Mouse (Mus musculus) telencephalon, adult 2 months (tissue): ENCODE results near the gene Notch2.

Experiments
- DNase-seq: peaks from one replicate; pipeline ENCODE4 v3.0.0-alpha.2; 2011; ENCODE audit warnings: low read depth, low spot score

Notch2 gene

DNA sequence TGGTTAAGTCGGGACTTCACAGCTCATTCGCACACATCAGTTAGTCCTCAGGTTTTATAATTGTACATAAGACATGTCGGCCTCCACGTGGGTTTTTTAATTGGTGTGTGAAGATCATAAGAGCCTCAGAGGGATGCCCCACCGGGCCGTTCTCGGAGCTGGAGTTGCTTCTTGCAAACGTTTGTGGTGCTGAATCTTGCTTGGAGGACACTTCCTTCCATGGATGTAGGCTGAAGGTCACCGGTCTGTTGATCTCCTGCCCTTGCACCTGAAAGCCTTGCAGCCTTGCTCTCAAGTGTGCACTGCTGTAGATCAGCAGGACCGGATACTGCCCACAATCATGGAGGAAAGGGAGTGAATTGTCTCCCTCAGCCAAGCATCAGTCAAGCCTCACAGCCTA is 137.7 kb downstream of the Notch2 start:
- DNase-seq, result no peak

GRCm38 (mm10) chr3:98153460-98153859 is 140.1 kb downstream of the Notch2 start:
- no peak for DNase-seq

DNA sequence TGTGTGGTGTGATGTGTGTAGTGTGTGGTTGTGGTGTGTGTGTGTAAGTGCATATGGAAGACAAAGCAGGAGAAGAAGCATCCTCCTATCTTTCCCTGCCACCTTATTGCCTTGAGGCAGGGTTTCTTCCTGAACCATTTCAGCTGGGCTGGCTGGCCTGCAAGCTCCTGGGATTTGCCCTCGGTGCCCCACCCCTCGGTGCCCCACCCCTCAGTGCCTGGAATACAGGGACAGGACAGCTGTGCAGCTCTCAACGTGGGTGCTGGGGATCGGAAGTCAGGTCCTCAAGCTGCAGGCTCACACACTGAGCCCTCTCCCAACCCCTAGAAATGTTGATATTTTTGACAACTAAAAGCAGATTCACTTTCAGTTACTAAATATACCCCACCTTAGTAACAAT is 142.8 kb downstream of the Notch2 start:
- DNase-seq, result no peak

DNA sequence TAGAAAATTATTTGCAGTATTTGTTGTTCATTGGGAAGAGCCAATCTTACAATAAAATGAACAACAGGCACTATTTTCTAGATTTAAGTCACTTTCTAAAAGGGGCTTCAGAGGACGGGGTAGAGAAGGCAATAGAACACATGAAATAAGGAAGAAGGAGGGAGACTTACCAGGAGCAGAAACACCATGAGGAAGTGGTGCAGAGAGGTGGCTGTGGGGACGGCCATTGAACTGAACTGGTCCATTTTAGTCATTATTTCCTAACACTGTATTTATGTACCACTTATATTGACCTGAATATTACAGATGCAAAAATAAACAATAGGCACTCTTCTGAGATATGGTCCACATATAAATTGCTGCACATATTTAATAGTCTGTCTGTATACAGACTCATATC is 143.7 kb downstream of the Notch2 start:
- DNase-seq, result no peak

- DNase-seq, result no peak
Measured at GRCm38 (mm10) chr3:98157585-98157984, 144.3 kb downstream of the Notch2 start.

- no peak for DNase-seq
Measured at GRCm38 (mm10) chr3:98158646-98159045, 145.3 kb downstream of the Notch2 start.

- no peak for DNase-seq
Measured at GRCm38 (mm10) chr3:98159289-98159688, 146.0 kb downstream of the Notch2 start.

- DNase-seq, result no peak
Measured at GRCm38 (mm10) chr3:98160330-98160729, 147.0 kb downstream of the Notch2 start, which contains the start of gene Adam30. Gene Adam30 (plus strand): TSS chr3:98160630.

GRCm38 (mm10) chr3:98178340-98178739 is 165.0 kb downstream of the Notch2 start:
- DNase-seq, result no peak

- no peak for DNase-seq
Measured at GRCm38 (mm10) chr3:98180805-98181204, 167.5 kb downstream of the Notch2 start.

DNA sequence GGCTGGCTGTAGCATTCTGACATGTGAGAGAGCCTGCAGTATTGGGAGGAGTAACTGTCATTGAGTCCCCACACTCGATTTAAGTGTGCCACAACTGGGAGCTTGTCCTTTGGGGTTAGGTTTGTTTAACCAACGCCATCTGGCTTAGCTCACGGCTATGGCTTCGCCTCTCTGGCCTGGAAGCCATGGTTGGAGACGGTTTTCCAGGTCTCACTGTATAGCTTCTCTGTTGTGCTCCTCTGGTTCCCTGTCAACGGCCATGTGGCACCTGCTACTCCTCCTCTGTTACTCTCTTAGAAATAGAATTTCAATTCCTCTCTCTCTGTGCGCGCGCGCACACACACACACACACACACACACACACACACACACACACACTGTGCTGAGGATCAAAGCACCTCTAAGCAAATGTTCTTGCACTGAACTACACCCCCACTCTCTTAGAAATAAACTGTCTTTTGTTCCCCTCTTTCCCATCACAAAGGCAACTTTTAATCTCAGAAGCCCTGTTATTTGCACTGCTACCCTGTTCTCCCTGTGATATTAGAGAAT is 171.9 kb downstream of the Notch2 start:
- DNase-seq, result no peak

GRCm38 (mm10) chr3:98187777-98188176 is 174.4 kb downstream of the Notch2 start:
- no peak for DNase-seq

GRCm38 (mm10) chr3:98197711-98198532 is 184.6 kb downstream of the Notch2 start:
- no peak for DNase-seq

DNA sequence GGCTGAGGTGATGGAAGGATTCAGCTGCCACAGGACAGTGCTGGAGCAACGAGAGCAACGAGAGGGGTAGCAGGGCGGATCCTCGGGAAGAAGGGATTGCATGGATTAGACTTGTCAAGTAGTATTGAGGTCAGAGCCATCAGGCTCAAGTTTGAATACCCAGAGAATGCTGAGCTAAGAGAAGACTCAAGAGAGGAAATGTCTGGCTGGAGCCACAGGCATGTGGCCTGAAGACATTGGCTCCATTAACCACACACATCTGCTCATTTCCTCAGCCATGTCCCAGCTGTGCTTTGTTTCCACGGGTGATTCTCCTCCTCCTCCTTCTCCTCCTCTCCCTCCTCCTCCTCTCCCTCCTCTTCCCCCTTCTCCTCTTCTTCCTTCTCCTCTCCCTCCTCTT is 186.4 kb downstream of the Notch2 start:
- DNase-seq, result no peak
